Comparison of ENCODE assay signal across 9 mouse cellular contexts in genomic region chr19:42397281-42397680, GRCm38 (mm10). TPM values are rescaled to one million over a fixed set of nuclear protein-coding genes. Genes with fewer than 3 reads are reported as not detected.
A peak's percentile ranks its signal among the peaks of the same experiment; 100 is the strongest.
DNase-seq lines count a peak whose midpoint lies in the region; TF ChIP-seq lines count a peak whose summit lies in the region.
"Had no signal": no experiment of that assay in that cellular context is flagged by ENCODE, and none has a peak within 500 bp of the region (broad histone marks: within the 10 kb centered on the region; RNA-seq: fewer than 3 reads in every experiment).

No protein-coding gene starts in this region.

- H3K27me3 ChIP-seq in cerebellum, adult 2 months (ENCODE audit: control insufficient read depth, insufficient read depth, low read length) = no peaks in the 10 kb centered on the region

- intact Hi-C loops in heart, postnatal 10 days (cut with DNase I) = loop anchor here (5.0 kb wide), 1 partner anchor 70 kb away; no protein-coding TSS in a partner anchor

- no peak for TF ChIP-seq POLR2A in cerebellum, adult 2 months (IDR thresholded peaks at IDR 0.05; ENCODE audit: borderline replicate concordance, insufficient read depth, low read length)

- no peak overlapping the region for H3K4me3 ChIP-seq in cerebellum, adult 2 months (replicated peaks; ENCODE audit: insufficient read depth, low read depth, low read length)

- H3K4me1 ChIP-seq in cerebellum, adult 2 months (ENCODE audit: control insufficient read depth, insufficient read depth, low read length) = no peaks in the 10 kb centered on the region; the same call in 1 of the 2 replicates

- H3K27ac ChIP-seq in cerebellum, adult 2 months (ENCODE audit: insufficient read depth, low read length) = no peak overlapping the region

- WGBS in cerebellum, adult 2 months = 45% methylated on average over 11 of the region's 11 CpGs

- no peak for TF ChIP-seq CTCF in cerebellum, adult 2 months (IDR thresholded peaks at IDR 0.05; ENCODE audit: borderline replicate concordance, insufficient read depth, low read depth, low read length)

- peak; percentile 40 to 56 for DNase-seq in heart, postnatal 10 days
- no peak for DNase-seq in heart, adult 9 months (ENCODE audit: low spot score in 2 of 2)
- peak; percentile 16 for DNase-seq in urinary bladder, postnatal 14 days (ENCODE audit: low spot score)
- no peak for DNase-seq in urinary bladder, postnatal 25 days (ENCODE audit: low spot score)
- peak; percentile 87 to 89 for DNase-seq in kidney, postnatal 4 days
- DNase-seq in natural killer cell, adult 2 months (ENCODE audit: low spot score in 2 of 2) = no peak
- DNase-seq in thymus, postnatal 10 days (ENCODE audit: low spot score in 2 of 2) = no peak
- no peak for DNase-seq in cerebellum, adult 2 months

RNA-seq across cellular contexts. Expression of gene Crtac1, which starts 34.3 kb away (rescaled TPM):
- total RNA-seq in heart, postnatal 10 days (2021) = under 1 TPM; 0.26 to 0.27 TPM
- 22.8 and 30.2 TPM in 2 replicates for polyA plus RNA-seq in cerebellum, adult 2 months (2012; rRNA removed)
- polyA plus RNA-seq: spleen, adult 2 months had no signal

Comparison
In these comparisons a context has a peak if more than half of its experiments do, and no peak if none do; other contexts are left out.
1. DNase-seq: peak in heart, postnatal 10 days (2 of 2), urinary bladder, postnatal 14 days (single experiment) and kidney, postnatal 4 days (2 of 2); none in heart, adult 9 months (0 of 2), urinary bladder, postnatal 25 days (single experiment), natural killer cell, adult 2 months (0 of 2), thymus, postnatal 10 days (0 of 2) and cerebellum, adult 2 months (0 of 2).